Mouse (Mus musculus) G1E (cell line): ENCODE results near the gene Pkig.

Experiments
- CTCF ChIP-seq: IDR thresholded peaks from 2 replicates; pipeline ENCODE4 v1.5.1; 2012; ENCODE audit warnings: low read depth, low read length, inconsistent platforms, mixed read lengths
- GATA1 ChIP-seq: IDR thresholded peaks from 2 replicates; pipeline ENCODE4 v1.6.1; 2012; ENCODE audit warnings: borderline replicate concordance, low read length, inconsistent platforms, mixed read lengths
- TAL1 ChIP-seq: conservative IDR thresholded peaks from 2 replicates; pipeline ENCODE4 v1.6.1; 2012; ENCODE audit warnings: low read depth, low read length, inconsistent platforms, mixed read lengths

- no peak for TF ChIP-seq CTCF
- TF ChIP-seq TAL1 = no peak
- TF ChIP-seq GATA1 = no peak
These were observed 55.2 kb downstream of the Pkig start for GRCm38 (mm10) chr2:163713340-163713739.
